Mouse (Mus musculus) lung, embryonic 15.5 days (tissue): Measurements from ENCODE around the gene Olfr61. TPM values are rescaled to one million over a fixed set of nuclear protein-coding genes. Genes with fewer than 3 reads are reported as not detected.
"Not testable (repeated sequence)": the region's sequence is repeated elsewhere in the genome, so short reads cannot be mapped to it uniquely, and the experiment has no call there.

Source experiments
- ATAC-seq: fragments of 200-750 bp; cut with Nextera tagmentation; 2 replicates; pipeline ENCODE4 v1.8.0; 2017; ENCODE audit warnings: moderate number of reproducible peaks, borderline replicate concordance; ENCODE audit not compliant: low FRiP score, low TSS enrichment; ENCODE audit errors: extremely low read depth
- H3K27ac ChIP-seq: fragments of 300-500 bp; sonication (generic); 2 replicates; pipeline ENCODE4 v1.5.1; 2015; ENCODE audit warnings: moderate library complexity, mild to moderate bottlenecking, inconsistent platforms
- H3K27me3 ChIP-seq: fragments of 300-500 bp; sonication (generic); 2 replicates; pipeline ENCODE4 v1.6.1; 2015; ENCODE audit warnings: inconsistent platforms
- H3K36me3 ChIP-seq: fragments of 300-500 bp; sonication (generic); 2 replicates; pipeline ENCODE4 v1.6.1; 2015; ENCODE audit warnings: inconsistent platforms
- H3K4me1 ChIP-seq: fragments of 300-500 bp; sonication (generic); 2 replicates; pipeline ENCODE4 v1.6.1; 2015; ENCODE audit warnings: inconsistent platforms
- H3K4me2 ChIP-seq: fragments of 300-500 bp; sonication (generic); 2 replicates; pipeline ENCODE4 v1.6.1; 2015; ENCODE audit warnings: inconsistent platforms, mild to moderate bottlenecking, moderate library complexity
- H3K4me3 ChIP-seq: fragments of 300-500 bp; sonication (generic); 2 replicates; pipeline ENCODE4 v1.5.1; 2015; ENCODE audit warnings: mild to moderate bottlenecking, inconsistent platforms
- H3K9ac ChIP-seq: fragments of 300-500 bp; sonication (generic); 2 replicates; pipeline ENCODE4 v1.6.1; 2015; ENCODE audit warnings: inconsistent platforms
- H3K9me3 ChIP-seq: fragments of 300-500 bp; sonication (generic); 2 replicates; pipeline ENCODE4 v1.6.1; 2016; ENCODE audit warnings: inconsistent platforms
- WGBS: fragments of 180-500 bp; shearing (Covaris S2); methylation state at CpG from one replicate; pipeline ENCODE4 v1.1.7; 2015; 5-methylcytosine and 5-hydroxymethylcytosine counted together
- polyA plus RNA-seq: library from polyadenylated mRNA; unstranded; fragments of >200 nt; fragmentation: Nextera tagmentation; extraction: Ambion mirVana; gene quantifications from 2 replicates; pipeline ENCODE4 v1.2.1, GENCODE M21; 2015

Gene Olfr61
- polyA plus RNA-seq = not detected in 2 replicates

- H3K4me3 ChIP-seq, ATAC-seq, H3K4me1 ChIP-seq, H3K9ac ChIP-seq, H3K4me2 ChIP-seq, H3K9me3 ChIP-seq, H3K27ac ChIP-seq, H3K36me3 ChIP-seq, H3K27me3 ChIP-seq: not testable (repeated sequence)
- WGBS = 87% methylated on average over 3 of the region's 3 CpGs
Observed at GRCm38 (mm10) chr7:140628670-140629069, at the start of gene Olfr61. TSS of gene Olfr61 (plus strand) at chr7:140628970.

- H3K4me3 ChIP-seq, H3K9ac ChIP-seq, ATAC-seq, H3K9me3 ChIP-seq, H3K27ac ChIP-seq, H3K27me3 ChIP-seq, H3K4me2 ChIP-seq, H3K4me1 ChIP-seq, H3K36me3 ChIP-seq: not testable (repeated sequence)
- 79% methylated on average over 2 of the region's 2 CpGs for WGBS
Observed at GRCm38 (mm10) chr7:140600969-140601368, 27.8 kb upstream of the Olfr61 start, which contains the start of gene Olfr46. TSS of gene Olfr46 (plus strand) at chr7:140601269.

GRCm38 (mm10) chr7:140630559-140630958, 1.8 kb downstream of the Olfr61 start:
- H3K4me1 ChIP-seq = no peaks in the 10 kb centered on the region
- no peaks in the 10 kb centered on the region for H3K9me3 ChIP-seq
- H3K27me3 ChIP-seq = no peaks in the 10 kb centered on the region
- no peak for ATAC-seq
- no peak overlapping the region for H3K4me2 ChIP-seq
- 70% methylated on average over 1 of the region's 1 CpGs for WGBS
- no peak overlapping the region for H3K27ac ChIP-seq
- no peak overlapping the region for H3K4me3 ChIP-seq
- no peaks in the 10 kb centered on the region for H3K36me3 ChIP-seq
- H3K9ac ChIP-seq = no peak overlapping the region

GRCm38 (mm10) chr7:140646152-140646551, 17.4 kb downstream of the Olfr61 start, which contains the start of gene Olfr53:
TSS of gene Olfr53 (plus strand) at chr7:140646452.
- Histone ChIP-seq H3K4me2 (no peak within 1 kb of the TSS), H3K36me3 (no peaks in the 10 kb centered on the region), H3K4me3 (no peak within 1 kb of the TSS), H3K9me3 (no peaks in the 10 kb centered on the region), H3K4me1 (no peaks in the 10 kb centered on the region), H3K9ac (no peak within 1 kb of the TSS), H3K27ac (no peak within 1 kb of the TSS), H3K27me3 (no peaks in the 10 kb centered on the region)
- WGBS = 93% methylated on average over 1 of the region's 1 CpGs
- no peak for ATAC-seq

GRCm38 (mm10) chr7:140659630-140660029, 30.9 kb downstream of the Olfr61 start, which contains the start of gene Olfr539:
TSS of gene Olfr539 (plus strand) at chr7:140659930.
- Histone ChIP-seq H3K27me3 (no peaks in the 10 kb centered on the region), H3K4me1 (no peaks in the 10 kb centered on the region), H3K9me3 (no peaks in the 10 kb centered on the region), H3K36me3 (no peaks in the 10 kb centered on the region), H3K9ac (no peak within 1 kb of the TSS), H3K27ac (no peak within 1 kb of the TSS), H3K4me3 (no peak within 1 kb of the TSS), H3K4me2 (no peak within 1 kb of the TSS)
- no peak for ATAC-seq
- WGBS = 62% methylated on average over 4 of the region's 4 CpGs

- 81% methylated on average over 3 of the region's 3 CpGs for WGBS
- not testable (repeated sequence) for H3K27ac ChIP-seq, H3K4me2 ChIP-seq, H3K9me3 ChIP-seq, H3K36me3 ChIP-seq, ATAC-seq, H3K9ac ChIP-seq, H3K4me3 ChIP-seq, H3K27me3 ChIP-seq, H3K4me1 ChIP-seq
Observed at GRCm38 (mm10) chr7:140670693-140671092, 41.9 kb downstream of the Olfr61 start.

GRCm38 (mm10) chr7:140675863-140676262, 47.1 kb downstream of the Olfr61 start:
- no peak overlapping the region for H3K4me2 ChIP-seq
- under 1% methylated on average over 6 of the region's 6 CpGs for WGBS

GRCm38 (mm10) chr7:140679591-140679990, 50.8 kb downstream of the Olfr61 start:
- H3K4me1 ChIP-seq, H3K27me3 ChIP-seq, H3K36me3 ChIP-seq, ATAC-seq, H3K9me3 ChIP-seq, H3K27ac ChIP-seq, H3K4me2 ChIP-seq, H3K9ac ChIP-seq, H3K4me3 ChIP-seq: not testable (repeated sequence)
- 68% methylated on average over 4 of the region's 4 CpGs for WGBS

More at GRCm38 (mm10) chr7:140675863-140676262, 47.1 kb downstream of the Olfr61 start:
- Histone ChIP-seq H3K9me3 (no peaks in the 10 kb centered on the region), H3K36me3 (no peaks in the 10 kb centered on the region), H3K4me1 (no peaks in the 10 kb centered on the region), H3K4me3 (no peak overlapping the region), H3K27me3 (no peaks in the 10 kb centered on the region), H3K9ac (no peak overlapping the region), H3K27ac (no peak overlapping the region)
- no peak for ATAC-seq

- Histone ChIP-seq H3K9ac (no peak within 1 kb of the TSS), H3K27ac (no peak within 1 kb of the TSS), H3K9me3 (no peaks in the 10 kb centered on the region), H3K36me3 (no peaks in the 10 kb centered on the region), H3K27me3 (no peaks in the 10 kb centered on the region), H3K4me3 (no peak within 1 kb of the TSS), H3K4me1 (no peaks in the 10 kb centered on the region), H3K4me2 (no peak within 1 kb of the TSS)
- ATAC-seq = no peak
- WGBS = 75% methylated on average over 1 of the region's 1 CpGs
Observed at GRCm38 (mm10) chr7:140681651-140682050, 52.9 kb downstream of the Olfr61 start, which contains the start of gene Olfr45. TSS of gene Olfr45 (plus strand) at chr7:140681951.

Other genes with a start within 250 kb of the Olfr61 start
- not detected in 2 replicates for gene Olfr531, start 226.1 kb upstream of the Olfr61 start, polyA plus RNA-seq
- not detected in 2 replicates for gene Olfr532, start 207.3 kb upstream of the Olfr61 start, polyA plus RNA-seq
- not detected in 2 replicates for gene Olfr533, start 165.6 kb upstream of the Olfr61 start, polyA plus RNA-seq
- not detected in 2 replicates for gene Olfr535, start 144.8 kb upstream of the Olfr61 start, polyA plus RNA-seq
- gene Olfr536, start 121.6 kb upstream of the Olfr61 start, polyA plus RNA-seq = not detected in 2 replicates
- gene Olfr538, start 61.1 kb upstream of the Olfr61 start, polyA plus RNA-seq = not detected in 2 replicates
- gene Olfr46, start 27.7 kb upstream of the Olfr61 start, polyA plus RNA-seq = not detected in 2 replicates
- not detected in 2 replicates for gene Olfr53, start 17.5 kb downstream of the Olfr61 start, polyA plus RNA-seq
- not detected in 2 replicates for gene Olfr539, start 31.0 kb downstream of the Olfr61 start, polyA plus RNA-seq
- not detected in 2 replicates for gene Olfr45, start 53.0 kb downstream of the Olfr61 start, polyA plus RNA-seq
- gene Olfr541, start 68.3 kb downstream of the Olfr61 start, polyA plus RNA-seq = not detected in 2 replicates
- 0.10 and 0.19 TPM in 2 replicates for gene Cyp2e1, start 134.8 kb downstream of the Olfr61 start, polyA plus RNA-seq
- gene Syce1, start 158.9 kb downstream of the Olfr61 start, polyA plus RNA-seq = 0.14 TPM in 1 of 2 replicates, not detected in the other
- gene Zfp941, start 193.2 kb downstream of the Olfr61 start, polyA plus RNA-seq = 0.52 and 0.59 TPM in 2 replicates
- 4.4 and 5.1 TPM in 2 replicates for gene Urah, start 206.0 kb downstream of the Olfr61 start, polyA plus RNA-seq
- gene Scgb1c1, start 216.6 kb downstream of the Olfr61 start, polyA plus RNA-seq = not detected in 2 replicates
- gene Odf3, start 218.8 kb downstream of the Olfr61 start, polyA plus RNA-seq = not detected in 2 replicates
- not detected in 2 replicates for gene Gm45785, start 227.4 kb downstream of the Olfr61 start, polyA plus RNA-seq
- gene Ric8a, start 228.0 kb downstream of the Olfr61 start, polyA plus RNA-seq = 58.2 and 58.8 TPM in 2 replicates
- 35.1 and 41.0 TPM in 2 replicates for gene Bet1l, start 228.6 kb downstream of the Olfr61 start, polyA plus RNA-seq